Mouse (Mus musculus): ENCODE results near the gene Srd5a3.

DNA sequence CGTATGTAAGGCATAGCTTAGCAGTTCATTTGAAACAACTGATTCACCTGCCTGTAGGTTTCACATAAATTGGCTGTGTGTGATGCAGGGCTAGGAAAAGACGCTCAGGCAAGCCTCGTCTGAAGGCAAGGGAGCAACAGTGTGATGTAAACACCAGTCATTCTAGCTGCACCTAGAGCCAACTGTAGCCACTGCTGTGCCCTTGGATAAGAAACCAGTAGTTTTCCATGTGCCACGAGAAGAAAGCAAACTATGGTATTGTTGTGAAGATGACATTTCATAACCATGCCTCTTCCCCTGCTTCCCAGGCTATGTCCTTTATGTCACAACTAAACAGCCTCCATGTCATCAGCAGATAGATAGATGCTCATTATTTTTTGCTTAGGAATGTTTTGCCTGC, 3.3 kb downstream of the Srd5a3 start:
- TF ChIP-seq CTCF (conservative IDR thresholded peaks at IDR 0.05; ENCODE audit: insufficient read depth, insufficient read length, low read depth, low read length) (no peak), POLR2A (IDR thresholded peaks at IDR 0.05; ENCODE audit: low read depth, low read length) (no peak)

All from kidney, adult 2 months (tissue).